Mouse (Mus musculus) adrenal gland, postnatal 4 days (tissue): ENCODE measurements around the gene Kank1. TPM values are rescaled to one million over a fixed set of nuclear protein-coding genes. Genes with fewer than 3 reads are reported as not detected.

ENCODE experiments used
- total RNA-seq, 2 experiments: library from RNA; stranded (reverse); gene quantifications; 2 replicates each; pipeline ENCODE4 v1.2.3; 2021

Kank1 gene
- total RNA-seq, 2 experiments from 2014 or later = 33.2 to 34.3 TPM

Other genes starting within 250 kb of the Kank1 start
- gene Dock8, start 237.4 kb upstream of the Kank1 start, total RNA-seq = 10 to 100 TPM; 15.3 to 18.3 TPM